Mouse (Mus musculus) embryo, embryonic 11.5 days (tissue): ENCODE data around the gene Gca.

Source experiments
- DNase-seq: peaks from one replicate; pipeline ENCODE4 v3.0.0-alpha.2; 2012; ENCODE audit warnings: low read depth, low spot score

Gene Gca

GRCm38 (mm10) chr2:62664135-62664670 lies at the start of gene Gca:
Gene Gca, plus strand, starts transcription at chr2:62664285.
- peak; percentile 56 for DNase-seq

- DNase-seq = no peak
Measured at GRCm38 (mm10) chr2:62618934-62619341, 45.1 kb upstream of the Gca start.

GRCm38 (mm10) chr2:62619679-62620078 lies 44.4 kb upstream of the Gca start:
- DNase-seq = no peak

DNA sequence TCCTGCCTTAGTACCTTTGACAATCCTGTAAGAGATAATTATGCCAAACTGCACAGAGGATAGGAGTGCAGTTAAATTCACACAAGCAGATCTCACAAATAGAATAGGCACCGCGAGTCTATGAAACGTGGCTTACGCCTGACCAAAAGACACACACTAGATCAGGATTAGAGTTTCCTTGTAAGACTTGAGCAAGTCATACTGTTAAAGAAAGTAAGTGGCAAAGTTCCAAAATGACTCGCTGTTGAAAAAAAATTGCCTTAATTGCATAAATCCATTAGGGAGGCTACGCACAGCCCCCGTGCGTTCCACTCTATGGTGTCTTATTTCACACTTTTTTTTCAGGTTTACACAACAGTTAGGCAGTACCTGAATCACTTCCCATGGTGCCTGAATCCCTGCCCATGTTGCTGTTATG lies 41.1 kb upstream of the Gca start:
- no peak for DNase-seq

DNA sequence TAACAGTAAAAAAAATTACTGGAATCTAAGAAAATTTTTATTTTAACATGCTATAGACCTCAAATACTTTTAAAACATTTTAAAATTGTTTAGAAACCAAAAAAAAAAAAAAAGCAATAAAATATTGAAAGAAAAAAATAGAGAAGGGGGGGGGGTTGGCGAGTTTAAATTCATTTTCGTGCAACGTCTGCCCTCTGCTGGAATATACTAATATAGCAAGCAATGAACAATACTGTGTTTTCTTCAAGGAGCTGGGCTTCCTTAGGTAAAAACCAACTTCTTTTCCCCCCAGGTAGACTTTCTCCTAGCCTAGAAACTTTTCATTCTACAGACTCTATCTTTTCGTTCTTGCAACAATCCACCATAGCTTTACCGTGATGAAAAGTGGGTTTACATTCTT lies 36.4 kb upstream of the Gca start:
- DNase-seq = no peak

DNA sequence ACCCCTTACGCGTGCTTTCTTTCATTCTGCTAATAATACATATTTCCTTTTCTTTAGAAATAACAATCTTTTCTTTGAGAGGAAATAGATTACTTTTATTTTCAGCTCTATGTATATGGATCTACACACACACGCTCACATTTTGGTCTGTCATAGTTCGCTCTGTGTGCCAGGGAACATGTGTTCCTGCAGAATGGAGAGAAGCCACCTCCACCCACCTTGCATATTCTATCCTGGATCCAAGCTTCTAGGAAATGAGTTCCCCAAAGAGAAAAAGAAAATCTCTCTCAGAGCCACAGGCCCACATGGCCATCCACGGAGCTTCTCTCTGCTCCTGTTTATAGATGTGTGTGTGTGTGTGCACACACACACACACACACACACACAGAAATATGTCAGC lies 35.7 kb upstream of the Gca start:
- DNase-seq = no peak

- no peak for DNase-seq
Measured at GRCm38 (mm10) chr2:62630446-62630845, 33.6 kb upstream of the Gca start.

DNA sequence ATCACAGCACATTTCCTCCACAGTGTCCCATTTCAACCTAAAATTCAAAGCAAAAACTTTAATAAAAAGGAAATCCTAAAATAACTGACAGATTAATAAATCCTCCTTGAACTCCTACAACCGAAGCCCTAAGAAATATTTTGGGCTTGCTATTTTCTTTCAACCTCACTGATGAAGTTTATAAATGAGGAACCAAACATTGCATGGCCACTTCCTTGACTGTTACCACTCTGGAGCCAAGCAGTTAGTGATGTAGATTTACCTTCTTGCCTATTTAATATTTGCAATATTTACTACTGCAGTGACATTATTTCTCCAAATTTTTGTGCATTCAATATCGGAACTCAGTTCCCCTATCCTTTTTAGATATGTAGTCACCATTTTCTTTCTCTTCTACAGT lies 24.2 kb upstream of the Gca start:
- DNase-seq = no peak

DNA sequence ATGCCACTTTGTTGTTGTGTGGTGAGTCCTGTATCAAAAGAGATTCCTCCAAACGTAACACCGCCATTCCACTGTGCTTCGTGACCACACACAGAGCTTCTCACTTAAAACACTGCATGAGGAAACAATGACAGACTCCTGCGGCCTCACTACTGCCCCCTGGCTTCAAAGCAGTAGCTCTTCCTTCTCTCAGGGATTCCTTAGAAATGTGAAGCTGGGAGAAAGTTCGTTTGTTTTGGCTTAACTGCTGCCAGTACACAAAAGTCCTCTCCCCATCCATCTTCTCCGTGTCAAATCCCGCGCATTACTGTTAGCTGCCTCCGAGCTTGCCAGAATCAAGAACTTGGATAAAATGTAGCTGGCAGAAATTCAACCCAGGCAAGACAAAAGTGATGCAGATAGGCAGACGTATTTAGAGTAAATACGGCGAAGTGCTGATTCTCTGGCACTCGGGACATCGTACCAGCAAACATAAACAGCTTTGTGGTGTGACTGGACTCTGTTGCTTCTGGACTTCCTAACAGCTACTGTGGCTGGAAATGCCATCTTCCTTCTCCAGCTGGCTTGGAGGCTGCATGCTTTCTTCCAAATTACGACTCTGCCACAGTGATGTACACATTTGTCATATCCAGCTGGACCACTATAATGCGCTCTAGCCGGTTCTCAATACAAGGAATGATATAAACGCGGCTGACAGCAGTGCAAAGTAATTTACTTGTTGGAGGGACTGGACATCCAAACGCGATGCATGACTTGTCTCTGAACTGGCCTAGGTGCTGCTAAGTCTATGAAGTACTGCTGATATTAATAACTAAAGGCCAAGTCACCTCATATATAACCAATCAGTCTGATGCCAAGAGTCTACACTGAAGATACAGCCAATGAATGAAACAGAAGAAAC lies 20.4 kb upstream of the Gca start:
- no peak for DNase-seq

GRCm38 (mm10) chr2:62644891-62645290 lies 19.2 kb upstream of the Gca start:
- no peak for DNase-seq

DNA sequence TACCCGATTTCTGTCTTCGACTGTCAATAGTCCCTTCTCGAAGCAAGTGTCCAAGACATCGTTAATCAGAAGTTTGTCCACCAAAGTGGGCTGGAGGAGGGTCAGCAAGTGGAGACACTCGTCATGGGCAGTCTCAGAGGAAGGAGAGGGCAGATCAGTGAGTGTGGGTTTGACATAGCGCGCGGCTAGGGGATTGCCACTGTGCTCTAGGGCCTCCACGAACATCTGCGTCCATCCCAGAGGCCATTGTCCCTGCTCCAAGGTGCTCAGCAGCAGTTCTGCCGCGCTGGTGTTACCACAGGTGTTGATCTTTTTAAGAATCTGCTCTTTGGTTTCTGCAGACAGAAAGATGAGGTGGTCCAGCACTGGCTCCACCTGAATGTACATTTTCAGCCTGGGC lies 18.6 kb upstream of the Gca start:
- no peak for DNase-seq

DNA sequence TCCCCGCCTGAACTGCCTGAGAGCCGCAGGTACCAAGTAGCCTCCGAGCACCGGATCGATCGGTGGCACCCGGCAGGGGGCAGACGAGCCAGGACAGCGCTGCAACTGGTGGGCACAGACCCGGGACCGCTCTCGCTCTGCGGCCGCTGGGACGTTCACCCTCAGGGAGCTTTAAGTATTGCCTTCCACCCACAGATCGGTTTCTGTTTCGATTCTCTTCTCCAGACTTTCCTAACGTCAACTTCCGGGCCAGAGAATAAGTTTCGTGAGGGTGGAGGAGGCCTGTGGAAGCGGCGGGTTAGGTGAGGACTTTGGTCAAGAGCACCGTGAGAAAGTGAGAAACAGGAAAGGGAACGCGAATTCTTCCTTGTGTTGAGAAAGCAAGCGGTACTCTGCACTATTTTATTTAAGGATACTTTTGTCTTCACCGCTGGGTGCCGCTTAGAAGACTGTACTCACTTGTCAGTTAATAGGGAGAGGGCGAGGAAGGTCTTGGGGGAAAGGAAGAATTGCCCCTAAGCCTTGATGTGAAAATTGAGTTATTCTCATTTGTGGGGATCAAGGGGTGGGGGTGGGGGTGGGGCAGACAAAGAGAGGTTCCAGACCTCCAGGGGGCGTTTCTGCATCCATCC lies 18.0 kb upstream of the Gca start, which contains the start of gene Ifih1:
Gene Ifih1 (minus strand): TSS at position 242 of the 632 bp plus-strand sequence.
- DNase-seq = no peak

GRCm38 (mm10) chr2:62646671-62647289 lies 17.3 kb upstream of the Gca start:
- DNase-seq = no peak

DNA sequence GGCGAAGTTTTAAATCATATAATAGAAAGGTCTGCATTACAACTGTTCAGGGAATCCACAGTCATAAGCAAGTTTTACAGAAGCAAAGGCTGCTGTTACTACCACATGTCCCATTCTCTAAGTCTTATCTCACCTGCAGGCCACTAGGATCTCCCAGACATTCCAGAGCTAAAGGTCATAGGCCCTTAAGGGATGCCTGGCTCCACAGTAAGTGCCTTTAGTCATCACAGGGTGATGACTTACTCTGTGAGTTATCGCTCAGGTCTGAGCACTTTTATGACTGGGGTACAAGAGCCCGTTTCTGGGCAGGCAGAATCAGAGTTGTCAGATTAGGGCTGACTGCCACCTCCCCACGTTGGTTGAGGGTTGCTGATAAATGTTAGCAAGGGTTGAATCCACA lies 12.2 kb upstream of the Gca start:
- DNase-seq = no peak

DNA sequence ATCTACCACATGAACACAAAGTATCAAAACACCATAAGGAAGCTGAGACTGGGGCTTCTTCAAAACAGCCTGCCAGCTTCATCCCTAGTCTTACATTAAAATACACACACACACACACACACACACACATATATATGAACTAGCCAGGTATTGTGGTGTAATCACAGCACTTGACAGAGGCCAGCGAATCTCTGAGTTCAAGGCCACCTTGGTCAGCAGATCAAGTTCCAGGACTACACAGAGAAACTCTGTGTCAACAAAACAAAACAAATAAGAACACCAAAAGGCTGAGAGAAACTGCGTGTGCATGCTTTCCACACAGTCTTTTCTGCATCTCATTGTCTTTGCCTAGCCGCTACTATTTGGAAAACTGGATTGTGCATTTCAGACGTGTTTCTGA lies 11.6 kb upstream of the Gca start:
- DNase-seq = no peak

- no peak for DNase-seq
Measured at GRCm38 (mm10) chr2:62654519-62655338, 9.4 kb upstream of the Gca start.

- no peak for DNase-seq
Measured at GRCm38 (mm10) chr2:62656072-62656471, 8.0 kb upstream of the Gca start.

DNA sequence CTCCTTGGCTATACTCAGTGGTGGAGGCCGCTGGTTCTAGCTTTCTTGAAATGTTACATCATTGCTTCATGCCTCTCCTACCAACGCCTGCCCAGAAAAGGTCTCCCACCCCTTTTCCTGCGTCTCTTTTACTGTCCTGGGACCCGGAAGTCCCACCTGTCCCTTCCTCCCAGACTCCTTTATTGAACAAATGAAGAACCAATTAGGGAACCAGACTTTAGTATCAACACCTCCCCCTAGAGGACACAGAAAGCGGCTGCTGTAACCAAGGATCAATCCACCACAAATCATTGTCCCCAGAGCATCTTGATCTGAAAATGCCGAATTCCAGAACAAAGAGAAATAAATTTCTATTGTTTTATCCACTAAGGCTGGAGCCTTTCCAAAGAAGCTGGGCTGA lies 3.5 kb upstream of the Gca start:
- DNase-seq = no peak

DNA sequence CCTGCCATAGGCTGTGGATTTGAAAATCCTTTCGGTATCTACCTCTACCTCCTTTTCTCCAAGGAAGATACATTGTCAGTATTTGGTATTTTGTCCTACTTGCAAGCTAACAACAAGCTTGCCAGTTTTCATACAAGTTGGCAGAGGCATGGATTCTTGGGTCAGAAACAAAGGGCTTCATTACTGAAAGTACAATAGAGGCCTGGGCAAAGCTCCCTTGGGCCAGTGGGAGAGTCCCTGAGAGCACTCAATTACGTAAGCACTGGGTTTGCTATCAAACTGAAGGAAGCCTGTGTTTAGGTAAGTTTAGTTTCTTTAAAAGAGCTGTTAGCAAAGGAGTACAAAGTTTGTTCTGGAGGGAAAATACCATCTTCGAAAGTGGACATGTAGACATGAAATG lies 1.5 kb upstream of the Gca start:
- DNase-seq = no peak

DNA sequence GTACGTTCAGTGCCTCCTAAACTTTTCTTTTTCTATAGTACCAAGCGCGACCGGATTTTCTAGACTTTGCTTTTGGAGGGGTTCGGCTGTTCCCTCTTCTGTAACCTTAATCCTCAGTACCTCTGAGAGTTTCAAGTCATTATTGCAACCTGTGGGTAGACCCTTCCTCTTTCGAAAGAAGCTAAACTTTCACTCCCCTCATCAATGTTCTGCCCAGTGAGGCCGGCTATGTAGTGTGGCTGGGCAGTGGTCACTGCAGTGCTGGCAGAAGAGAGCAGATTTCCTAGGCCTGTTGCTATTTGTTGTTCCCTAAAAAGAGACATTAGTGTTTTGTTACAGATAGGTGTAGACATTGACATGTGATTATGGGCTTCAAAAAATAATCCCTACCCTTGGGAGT lies 754 bp downstream of the Gca start:
- DNase-seq = no peak

GRCm38 (mm10) chr2:62665536-62665935 lies 1.5 kb downstream of the Gca start:
- DNase-seq = no peak
